Mouse (Mus musculus) bone marrow macrophage, adult 2 months (primary cell): ENCODE data around the gene 1700028J19Rik. TPM values are rescaled to one million over a fixed set of nuclear protein-coding genes. Genes with fewer than 3 reads are reported as not detected.
"Not testable (repeated sequence)": the region's sequence is repeated elsewhere in the genome, so short reads cannot be mapped to it uniquely, and the experiment has no call there.

Experiments used
- H3K27ac ChIP-seq: 2 replicates; pipeline ENCODE4 v1.5.1; 2012; ENCODE audit warnings: low read depth, low read length; ENCODE audit not compliant: insufficient read depth
- H3K4me1 ChIP-seq: 2 replicates; pipeline ENCODE4 v1.6.1; 2012; ENCODE audit warnings: low read length; ENCODE audit not compliant: control insufficient read depth, insufficient read depth
- H3K4me3 ChIP-seq: 2 replicates; pipeline ENCODE4 v1.5.1; 2012; ENCODE audit warnings: mild to moderate bottlenecking, low read length, moderate library complexity; ENCODE audit not compliant: insufficient read depth
- CTCF ChIP-seq: IDR thresholded peaks from 2 replicates; pipeline ENCODE4 v1.5.1; 2012; ENCODE audit warnings: low read depth, mild to moderate bottlenecking, low read length, moderate library complexity
- POLR2A ChIP-seq: IDR thresholded peaks from 2 replicates; pipeline ENCODE4 v1.6.1; 2012; ENCODE audit warnings: mild to moderate bottlenecking, low read depth, low read length, borderline replicate concordance
- polyA plus RNA-seq: library from polyadenylated mRNA; stranded (reverse); fragments of >200 nt; gene quantifications from 2 replicates; pipeline ENCODE4 v1.2.4, GENCODE M21; 2012; ENCODE audit not compliant: missing spikeins, insufficient read depth, insufficient read length

The 1700028J19Rik gene
- polyA plus RNA-seq, 1 experiment: 1.6 TPM

- no peak for TF ChIP-seq CTCF
- TF ChIP-seq POLR2A: no peak
- Histone ChIP-seq H3K27ac (no peak overlapping the region), H3K4me3 (no peak overlapping the region), H3K4me1 (peaks cover 1% of the 10 kb centered on the region; the same call in 1 of the 2 replicates)
These were observed 8.4 kb upstream of the 1700028J19Rik start for GRCm38 (mm10) chr7:44254930-44255329.

- Histone ChIP-seq H3K27ac (no peak overlapping the region), H3K4me3 (no peak overlapping the region), H3K4me1 (peaks cover 9% of the 10 kb centered on the region)
- no peak for TF ChIP-seq POLR2A
- no peak for TF ChIP-seq CTCF
These were observed 6.6 kb upstream of the 1700028J19Rik start for GRCm38 (mm10) chr7:44253023-44253616.

DNA sequence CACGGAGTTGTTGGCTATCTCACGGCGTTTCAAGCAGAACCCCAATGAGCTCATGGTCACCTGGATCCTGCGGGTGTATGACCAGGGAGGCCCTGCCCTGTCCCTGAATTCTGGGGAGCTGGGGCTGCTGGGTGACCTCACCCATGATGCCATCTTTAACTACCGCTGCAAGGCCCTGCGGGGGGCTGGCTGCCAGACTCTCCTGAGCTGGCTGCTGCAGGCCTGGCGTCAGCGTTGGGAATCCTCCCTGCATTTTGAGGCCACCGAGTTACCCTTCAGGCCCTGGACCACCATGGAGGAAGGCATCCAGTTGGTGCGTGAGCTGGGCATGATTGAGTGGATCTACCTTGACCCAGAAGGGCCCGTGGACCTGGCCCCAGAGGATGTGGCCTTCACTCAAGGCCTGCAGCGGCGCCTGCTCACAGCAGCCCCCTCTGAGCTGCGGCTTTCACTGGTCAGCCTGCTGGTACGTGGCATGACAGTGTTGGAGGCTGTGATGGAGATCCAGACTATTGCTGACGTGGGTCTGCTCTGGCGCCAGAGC lies 4.3 kb upstream of the 1700028J19Rik start:
- not testable (repeated sequence) for H3K27ac ChIP-seq, H3K4me3 ChIP-seq
- peaks cover 13% of the 10 kb centered on the region for H3K4me1 ChIP-seq

DNA sequence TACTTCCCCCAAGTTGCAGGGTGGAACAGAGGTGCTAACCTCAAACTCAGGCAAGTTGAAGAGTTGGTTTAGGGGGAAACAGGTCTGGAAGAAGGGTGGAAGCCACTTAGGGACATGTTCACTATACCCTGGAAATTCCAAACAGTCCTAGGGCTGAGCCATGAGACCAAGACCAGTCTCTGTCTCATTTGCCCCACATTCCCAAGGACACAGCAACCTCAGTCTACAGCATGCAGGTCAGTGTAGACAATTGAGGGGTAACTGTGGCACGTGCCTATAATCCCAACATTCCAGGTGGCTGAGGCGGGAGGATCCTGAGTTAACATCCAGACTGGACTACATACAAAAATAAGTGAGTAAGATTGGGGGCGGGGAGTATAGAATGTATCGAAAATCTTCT lies 2.8 kb upstream of the 1700028J19Rik start:
- H3K4me3 ChIP-seq: no peak overlapping the region
- no peak for TF ChIP-seq CTCF
- TF ChIP-seq POLR2A: no peak
- peaks cover 19% of the 10 kb centered on the region for H3K4me1 ChIP-seq

GRCm38 (mm10) chr7:44247971-44248370 lies 1.5 kb upstream of the 1700028J19Rik start:
- Histone ChIP-seq H3K27ac (no peak overlapping the region), H3K4me3 (peak overlapping the region; percentile 54), H3K4me1 (peaks cover 19% of the 10 kb centered on the region)
- TF ChIP-seq POLR2A (no peak), CTCF (no peak)

More for the DNA sequence above, 2.8 kb upstream of the 1700028J19Rik start:
- no peak overlapping the region for H3K27ac ChIP-seq

DNA sequence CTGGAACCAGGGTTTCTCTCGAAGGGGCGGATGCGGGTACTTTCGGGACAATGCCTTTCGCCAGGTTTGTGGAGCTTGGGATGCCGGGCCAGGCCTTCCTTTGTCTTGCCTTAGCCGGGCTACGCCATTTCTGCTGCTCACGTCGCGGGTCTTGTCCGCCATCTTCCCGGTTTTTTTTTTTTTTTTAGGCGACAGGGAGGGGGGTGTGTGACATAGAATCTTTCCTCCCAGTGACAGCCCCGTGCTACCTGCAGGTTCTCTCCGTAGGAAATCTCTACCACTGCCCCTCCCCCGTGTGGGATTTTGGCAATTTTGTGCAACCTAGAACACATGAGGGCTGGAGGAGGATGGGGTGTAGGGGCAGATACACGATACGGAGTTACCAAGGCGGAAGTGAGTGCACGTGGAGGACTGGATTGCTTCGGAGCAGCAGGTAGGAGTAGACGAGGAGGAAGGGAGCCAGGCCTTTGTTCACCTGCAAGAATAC lies 532 bp upstream of the 1700028J19Rik start:
- Histone ChIP-seq H3K4me1 (peaks cover 19% of the 10 kb centered on the region), H3K27ac (peak overlapping the region; percentile 50), H3K4me3 (peak overlapping the region; percentile 83)
- TF ChIP-seq CTCF (no peak), POLR2A (no peak)

GRCm38 (mm10) chr7:44244080-44244479 lies 2.4 kb downstream of the 1700028J19Rik start:
- H3K4me3 ChIP-seq: no peak overlapping the region
- no peak overlapping the region for H3K27ac ChIP-seq
- TF ChIP-seq POLR2A (no peak), CTCF (no peak)
- H3K4me1 ChIP-seq: peaks cover 13% of the 10 kb centered on the region

GRCm38 (mm10) chr7:44241163-44241562 lies 5.3 kb downstream of the 1700028J19Rik start:
- TF ChIP-seq CTCF: no peak
- TF ChIP-seq POLR2A: no peak
- peaks cover 7% of the 10 kb centered on the region for H3K4me1 ChIP-seq
- no peak overlapping the region for H3K27ac ChIP-seq
- H3K4me3 ChIP-seq: no peak overlapping the region

- Histone ChIP-seq H3K4me1 (peaks cover 7% of the 10 kb centered on the region), H3K27ac (no peak overlapping the region), H3K4me3 (no peak overlapping the region)
- no peak for TF ChIP-seq CTCF
- no peak for TF ChIP-seq POLR2A
These were observed 5.8 kb downstream of the 1700028J19Rik start for GRCm38 (mm10) chr7:44240712-44241111.

- Histone ChIP-seq H3K27ac (no peak overlapping the region), H3K4me1 (peaks cover 2% of the 10 kb centered on the region; the same call in 1 of the 2 replicates), H3K4me3 (no peak overlapping the region)
- TF ChIP-seq CTCF (no peak), POLR2A (no peak)
These were observed 6.6 kb downstream of the 1700028J19Rik start for GRCm38 (mm10) chr7:44239913-44240312.
